Mouse (Mus musculus) heart, embryonic 13.5 days (tissue): Measurements from ENCODE around the gene Ovgp1. TPM values are rescaled to one million over a fixed set of nuclear protein-coding genes. Genes with fewer than 3 reads are reported as not detected.
"Not testable (repeated sequence)": the region's sequence is repeated elsewhere in the genome, so short reads cannot be mapped to it uniquely, and the experiment has no call there.

ENCODE experiments used
- ATAC-seq: fragments of 200-750 bp; cut with Nextera tagmentation; 2 replicates; pipeline ENCODE4 v1.8.0; 2017; ENCODE audit warnings: moderate TSS enrichment; ENCODE audit not compliant: insufficient number of reproducible peaks, low FRiP score, low TSS enrichment; ENCODE audit errors: extremely low read depth
- H3K27ac ChIP-seq: fragments of 300-500 bp; sonication (generic); replicated peaks from 2 replicates; pipeline ENCODE4 v1.5.1; 2015; ENCODE audit warnings: moderate library complexity, mild to moderate bottlenecking, inconsistent platforms
- H3K27me3 ChIP-seq: fragments of 300-500 bp; sonication (generic); replicated peaks from 2 replicates; pipeline ENCODE4 v1.6.1; 2015; ENCODE audit warnings: mild to moderate bottlenecking, inconsistent platforms
- H3K36me3 ChIP-seq: fragments of 300-500 bp; sonication (generic); 2 replicates; pipeline ENCODE4 v1.6.1; 2015; ENCODE audit warnings: mild to moderate bottlenecking, inconsistent platforms
- H3K4me1 ChIP-seq: fragments of 300-500 bp; sonication (generic); 2 replicates; pipeline ENCODE4 v1.6.1; 2015; ENCODE audit warnings: inconsistent platforms
- H3K4me2 ChIP-seq: fragments of 300-500 bp; sonication (generic); 2 replicates; pipeline ENCODE4 v1.6.1; 2015; ENCODE audit warnings: inconsistent platforms, mild to moderate bottlenecking, moderate library complexity
- H3K4me3 ChIP-seq: fragments of 300-500 bp; sonication (generic); 2 replicates; pipeline ENCODE4 v1.5.1; 2015; ENCODE audit warnings: moderate library complexity, mild to moderate bottlenecking, inconsistent platforms
- H3K9ac ChIP-seq: fragments of 300-500 bp; sonication (generic); 2 replicates; pipeline ENCODE4 v1.6.1; 2015; ENCODE audit warnings: inconsistent platforms, mild to moderate bottlenecking, moderate library complexity
- H3K9me3 ChIP-seq: fragments of 300-500 bp; sonication (generic); 2 replicates; pipeline ENCODE4 v1.6.1; 2016; ENCODE audit warnings: inconsistent platforms
- WGBS: fragments of 180-500 bp; shearing (Covaris S2); methylation state at CpG from one replicate; pipeline ENCODE4 v1.1.7; 2015; ENCODE audit warnings: mixed read lengths; 5-methylcytosine and 5-hydroxymethylcytosine counted together
- polyA plus RNA-seq: library from polyadenylated mRNA; unstranded; fragments of >200 nt; fragmentation: Nextera tagmentation; extraction: Ambion mirVana; gene quantifications from 2 replicates; pipeline ENCODE4 v1.2.1, GENCODE M21; 2015

Ovgp1 gene
- polyA plus RNA-seq, 1 experiment from 2014 or later = 1.7 TPM

GRCm38 (mm10) chr3:106000707-106001375, 27.3 kb downstream of the Ovgp1 start:
- no peaks in the 10 kb centered on the region; the same call in 1 of the 2 replicates for H3K27me3 ChIP-seq
- H3K27ac ChIP-seq = no peak overlapping the region
- H3K9me3 ChIP-seq = no peaks in the 10 kb centered on the region
- WGBS = 17% methylated on average over 11 of the region's 11 CpGs
- no peak overlapping the region for H3K9ac ChIP-seq
- no peak for ATAC-seq
- H3K36me3 ChIP-seq = no peaks in the 10 kb centered on the region
- peaks cover 9% of the 10 kb centered on the region for H3K4me1 ChIP-seq
- H3K4me3 ChIP-seq = peak overlapping the region; percentile 37
- H3K4me2 ChIP-seq = peak overlapping the region; percentile 66

GRCm38 (mm10) chr3:106001416-106002370, 28.2 kb downstream of the Ovgp1 start:
- Histone ChIP-seq H3K9me3 (no peaks in the 10 kb centered on the region), H3K4me2 (peak overlapping the region; percentile 66), H3K4me3 (peak overlapping the region; percentile 37), H3K9ac (no peak overlapping the region), H3K36me3 (no peaks in the 10 kb centered on the region), H3K27ac (no peak overlapping the region), H3K4me1 (peaks cover 9% of the 10 kb centered on the region), H3K27me3 (no peaks in the 10 kb centered on the region; the same call in 1 of the 2 replicates)
- WGBS = 16% methylated on average over 17 of the region's 17 CpGs
- no peak; the same call in 1 of the 2 replicates for ATAC-seq

DNA sequence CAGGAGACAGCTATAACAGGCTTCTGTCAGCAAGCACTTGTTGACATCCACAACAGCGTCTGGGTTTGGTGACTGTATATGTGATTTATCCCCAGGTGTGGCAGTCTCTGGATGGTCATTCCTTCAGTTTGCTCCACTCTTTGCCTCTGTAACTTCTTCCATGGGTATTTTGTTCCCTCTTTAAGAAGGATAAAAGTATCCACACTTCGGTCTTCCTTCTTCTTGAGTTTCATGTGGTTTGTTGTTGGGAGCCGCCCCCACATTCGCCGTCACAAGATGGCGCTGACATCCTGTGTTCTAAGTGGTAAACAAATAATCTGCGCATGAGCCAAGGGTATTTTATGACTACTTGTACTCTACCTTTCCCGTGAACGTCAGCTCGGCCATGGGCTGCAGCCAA, 29.8 kb downstream of the Ovgp1 start:
- not testable (repeated sequence) for H3K27me3 ChIP-seq, ATAC-seq, H3K4me2 ChIP-seq, H3K4me3 ChIP-seq, H3K36me3 ChIP-seq, H3K9me3 ChIP-seq, H3K9ac ChIP-seq, H3K27ac ChIP-seq, H3K4me1 ChIP-seq
- WGBS = 52% methylated on average over 10 of the region's 10 CpGs

DNA sequence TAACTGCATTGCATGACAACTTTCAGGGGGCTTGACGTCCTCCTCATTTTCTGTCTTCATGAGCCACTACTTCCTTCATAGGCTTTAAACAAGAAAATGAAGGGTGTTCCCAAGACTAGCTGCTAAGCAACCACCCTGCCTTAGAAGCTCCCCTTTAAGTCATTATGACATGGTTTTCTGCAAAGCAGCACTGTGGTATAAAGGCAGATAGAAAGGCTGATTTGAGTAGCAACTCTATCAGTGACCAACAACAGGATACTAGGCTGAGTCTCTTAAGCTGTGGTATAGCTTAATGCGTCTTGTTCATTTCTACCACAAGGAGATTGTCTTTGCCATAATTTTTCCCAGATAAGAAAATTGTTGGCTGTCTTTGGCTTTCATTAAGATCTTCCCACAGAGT, 41.0 kb downstream of the Ovgp1 start, which contains the start of gene Pifo:
Pifo (minus strand) TSS at position 101 of the 400 bp plus-strand sequence.
- Histone ChIP-seq H3K9ac (no peak within 1 kb of the TSS), H3K4me3 (no peak within 1 kb of the TSS), H3K27ac (no peak within 1 kb of the TSS), H3K4me2 (no peak within 1 kb of the TSS), H3K36me3 (no peaks in the 10 kb centered on the region), H3K9me3 (no peaks in the 10 kb centered on the region), H3K27me3 (no peaks in the 10 kb centered on the region), H3K4me1 (no peaks in the 10 kb centered on the region)
- WGBS = 76% methylated on average over 2 of the region's 2 CpGs
- no peak for ATAC-seq

GRCm38 (mm10) chr3:106021840-106022239, 48.3 kb downstream of the Ovgp1 start:
- Histone ChIP-seq H3K36me3 (no peaks in the 10 kb centered on the region), H3K4me1 (no peaks in the 10 kb centered on the region), H3K4me3 (no peak overlapping the region), H3K27me3 (no peaks in the 10 kb centered on the region), H3K27ac (no peak overlapping the region), H3K4me2 (no peak overlapping the region), H3K9me3 (no peaks in the 10 kb centered on the region), H3K9ac (no peak overlapping the region)
- ATAC-seq = no peak

DNA sequence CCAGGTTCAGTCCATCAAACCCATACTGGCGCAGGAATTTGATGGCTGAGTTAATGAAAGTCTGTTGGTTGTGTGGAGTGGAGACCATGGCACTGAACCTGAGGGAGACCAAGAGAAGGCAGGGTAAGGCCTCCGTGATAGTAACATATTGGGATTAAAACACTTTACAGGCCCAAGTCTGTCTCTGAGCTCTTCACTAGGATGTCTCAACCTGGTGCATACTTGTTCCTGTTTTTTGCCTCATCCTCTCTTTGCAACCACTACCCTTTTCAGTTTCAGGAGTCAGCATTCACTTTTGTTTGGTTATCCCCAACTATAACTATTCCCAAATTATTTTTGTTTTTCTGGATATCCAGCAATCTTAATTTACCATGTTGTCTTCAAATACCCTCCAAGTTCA, 50.6 kb downstream of the Ovgp1 start:
- no peak for ATAC-seq
- no peaks in the 10 kb centered on the region for H3K9me3 ChIP-seq
- H3K27me3 ChIP-seq = no peaks in the 10 kb centered on the region
- 84% methylated on average over 2 of the region's 2 CpGs for WGBS
- H3K4me3 ChIP-seq = no peak overlapping the region
- H3K36me3 ChIP-seq = no peaks in the 10 kb centered on the region
- no peak overlapping the region for H3K27ac ChIP-seq
- H3K4me2 ChIP-seq = no peak overlapping the region
- no peak overlapping the region for H3K9ac ChIP-seq
- no peaks in the 10 kb centered on the region for H3K4me1 ChIP-seq

DNA sequence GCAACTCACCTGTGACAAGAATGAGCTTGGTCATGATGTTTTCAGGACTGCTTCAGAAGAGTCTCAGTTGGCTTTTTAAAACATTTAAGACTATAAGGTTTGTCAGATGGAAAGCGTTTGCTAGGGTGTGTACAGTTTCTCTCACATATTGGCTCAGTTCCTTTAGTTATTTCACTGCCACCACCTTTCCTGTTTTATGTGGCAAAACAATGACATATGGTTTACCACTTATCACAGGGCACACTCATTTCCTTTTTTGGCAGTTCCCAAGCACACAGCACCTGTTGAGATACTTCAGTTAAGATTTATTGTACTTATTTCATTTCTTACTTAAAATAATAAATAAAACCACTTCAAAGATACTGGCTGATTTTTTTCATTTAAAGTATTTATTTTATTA, 59.3 kb downstream of the Ovgp1 start, which contains the start of gene Chil5:
Chil5 (minus strand) TSS at position 34 of the 400 bp plus-strand sequence.
- Histone ChIP-seq H3K9ac (no peak within 1 kb of the TSS), H3K4me3 (no peak within 1 kb of the TSS), H3K4me2 (no peak within 1 kb of the TSS), H3K36me3 (no peaks in the 10 kb centered on the region), H3K4me1 (no peaks in the 10 kb centered on the region), H3K27me3 (no peaks in the 10 kb centered on the region), H3K27ac (no peak within 1 kb of the TSS), H3K9me3 (no peaks in the 10 kb centered on the region)
- 75% methylated on average over 1 of the region's 1 CpGs for WGBS
- ATAC-seq = no peak

Other genes with a start within 250 kb of the Ovgp1 start
- gene Rap1a, start 172.4 kb upstream of the Ovgp1 start, polyA plus RNA-seq = 81.3 and 91.9 TPM in 2 replicates
- gene Adora3, start 102.9 kb upstream of the Ovgp1 start, polyA plus RNA-seq = 0.11 and 0.17 TPM in 2 replicates
- 0.42 and 0.56 TPM in 2 replicates for gene Tmigd3, start 102.8 kb upstream of the Ovgp1 start, polyA plus RNA-seq
- gene I830077J02Rik, start 41.0 kb upstream of the Ovgp1 start, polyA plus RNA-seq = 2.1 and 2.3 TPM in 2 replicates
- 87.2 and 95.2 TPM in 2 replicates for gene Wdr77, start 14.3 kb upstream of the Ovgp1 start, polyA plus RNA-seq
- gene Atp5f1, start 13.6 kb upstream of the Ovgp1 start, polyA plus RNA-seq = 683 and 787 TPM in 2 replicates
- gene Pifo, start 40.9 kb downstream of the Ovgp1 start, polyA plus RNA-seq = 0.17 TPM in 1 of 2 replicates, not detected in the other
- gene Chil5, start 59.1 kb downstream of the Ovgp1 start, polyA plus RNA-seq = 0.31 and 0.35 TPM in 2 replicates
- 0.11 and 0.31 TPM in 2 replicates for gene Chia1, start 139.5 kb downstream of the Ovgp1 start, polyA plus RNA-seq
- gene Chil3, start 193.9 kb downstream of the Ovgp1 start, polyA plus RNA-seq = not detected in 2 replicates
- gene Chil4, start 245.8 kb downstream of the Ovgp1 start, polyA plus RNA-seq = not detected in 2 replicates